9 mouse cellular contexts compared by ENCODE assay signal in genomic region chr2:65237116-65237515, GRCm38 (mm10). TPM values are rescaled to one million over a fixed set of nuclear protein-coding genes. Genes with fewer than 3 reads are reported as not detected.
A peak's percentile ranks its signal among the peaks of the same experiment; 100 is the strongest.
DNase-seq lines count a peak whose midpoint lies in the region; ATAC-seq lines count a peak whose summit lies in the region.
"Had no signal": no experiment of that assay in that cellular context is flagged by ENCODE, and none has a peak within 500 bp of the region (broad histone marks: within the 10 kb centered on the region; RNA-seq: fewer than 3 reads in every experiment).

No protein-coding gene starts in this region.

- H3K4me3 ChIP-seq in hindbrain, embryonic 15.5 days, result peak overlapping the region; percentile 86; the same call in 1 of the 2 replicates
- H3K4me3 ChIP-seq in hindbrain, embryonic 12.5 days, result no peak overlapping the region
- peak overlapping the region; percentile 78 for H3K4me3 ChIP-seq in heart, embryonic 15.5 days
- H3K4me3 ChIP-seq in midbrain, embryonic 13.5 days (replicated peaks), result 0 out of 2 replicates have a peak overlapping the region, but pooled peaks have one; percentile 75

- H3K27ac ChIP-seq in hindbrain, embryonic 15.5 days (replicated peaks), result no peak overlapping the region
- no peak overlapping the region for H3K27ac ChIP-seq in hindbrain, embryonic 12.5 days
- H3K27ac ChIP-seq in heart, embryonic 15.5 days, result 0 out of 2 replicates have a peak overlapping the region, but pooled peaks have one; percentile 96
- no peak overlapping the region for H3K27ac ChIP-seq in midbrain, embryonic 13.5 days

- H3K4me2 ChIP-seq in hindbrain, embryonic 15.5 days, result peak overlapping the region; percentile 99
- no peak overlapping the region for H3K4me2 ChIP-seq in hindbrain, embryonic 12.5 days (replicated peaks)
- H3K4me2 ChIP-seq in heart, embryonic 15.5 days, result peak overlapping the region; percentile 88
- H3K4me2 ChIP-seq in midbrain, embryonic 13.5 days (replicated peaks), result peak overlapping the region; percentile 98

- peak; percentile 70 for DNase-seq in adipocyte (ENCODE audit: low spot score)
- DNase-seq in B cell, adult 2 months, result no peak
- DNase-seq in left cerebral cortex, adult 11 months (ENCODE audit: low spot score), result no peak
- no peak for DNase-seq in urinary bladder, postnatal 36 days (ENCODE audit: low spot score in 2 of 2)
- DNase-seq: cerebellum, adult 11 months had no signal

- H3K27me3 ChIP-seq in hindbrain, embryonic 15.5 days, result peaks cover 13% of the 10 kb centered on the region; the same call in 1 of the 2 replicates
- H3K27me3 ChIP-seq in hindbrain, embryonic 12.5 days, result peaks cover 33% of the 10 kb centered on the region
- no peaks in the 10 kb centered on the region for H3K27me3 ChIP-seq in heart, embryonic 15.5 days
- peaks cover 22% of the 10 kb centered on the region for H3K27me3 ChIP-seq in midbrain, embryonic 13.5 days

- H3K9me3 ChIP-seq in hindbrain, embryonic 15.5 days, result no peaks in the 10 kb centered on the region
- H3K9me3 ChIP-seq in hindbrain, embryonic 12.5 days (replicated peaks), result no peaks in the 10 kb centered on the region
- no peaks in the 10 kb centered on the region for H3K9me3 ChIP-seq in heart, embryonic 15.5 days (replicated peaks)
- H3K9me3 ChIP-seq in midbrain, embryonic 13.5 days, result no peaks in the 10 kb centered on the region

- H3K4me1 ChIP-seq in hindbrain, embryonic 15.5 days (replicated peaks), result peaks cover 15% of the 10 kb centered on the region
- peaks cover 8% of the 10 kb centered on the region; the same call in 1 of the 2 replicates for H3K4me1 ChIP-seq in hindbrain, embryonic 12.5 days
- H3K4me1 ChIP-seq in heart, embryonic 15.5 days (replicated peaks), result peaks cover 4% of the 10 kb centered on the region; the same call in 1 of the 2 replicates
- H3K4me1 ChIP-seq in midbrain, embryonic 13.5 days (replicated peaks), result peaks cover 20% of the 10 kb centered on the region

- no peaks in the 10 kb centered on the region for H3K36me3 ChIP-seq in hindbrain, embryonic 15.5 days
- no peaks in the 10 kb centered on the region for H3K36me3 ChIP-seq in hindbrain, embryonic 12.5 days
- H3K36me3 ChIP-seq in heart, embryonic 15.5 days, result no peaks in the 10 kb centered on the region
- H3K36me3 ChIP-seq in midbrain, embryonic 13.5 days, result no peaks in the 10 kb centered on the region

- no peak for ATAC-seq in hindbrain, embryonic 15.5 days (ENCODE audit: low FRiP score, low read depth)
- no peak for ATAC-seq in hindbrain, embryonic 12.5 days (ENCODE audit: low FRiP score)
- ATAC-seq in heart, embryonic 15.5 days (replicated peaks; ENCODE audit: insufficient number of reproducible peaks, insufficient read depth, low FRiP score, low read depth), result no peak
- no peak for ATAC-seq in midbrain, embryonic 13.5 days

- 56% methylated on average over 8 of the region's 8 CpGs for WGBS in hindbrain, embryonic 15.5 days
- WGBS in hindbrain, embryonic 12.5 days, result 61% methylated on average over 8 of the region's 8 CpGs
- 56% methylated on average over 8 of the region's 8 CpGs for whole genome bisulfite sequencing in heart, embryonic 15.5 days
- WGBS in midbrain, embryonic 13.5 days, result 66% methylated on average over 8 of the region's 8 CpGs

- H3K9ac ChIP-seq in hindbrain, embryonic 15.5 days, result no peak overlapping the region
- H3K9ac ChIP-seq in hindbrain, embryonic 12.5 days, result no peak overlapping the region
- 0 out of 2 replicates have a peak overlapping the region, but pooled peaks have one; percentile 82 for H3K9ac ChIP-seq in heart, embryonic 15.5 days
- H3K9ac ChIP-seq in midbrain, embryonic 13.5 days (replicated peaks), result no peak overlapping the region

RNA-seq across cellular contexts. Expression of gene Cobll1, which starts 2.1 kb away (rescaled TPM):
- polyA plus RNA-seq in hindbrain, embryonic 15.5 days (2015; fragmentation: Nextera tagmentation; extraction: Ambion mirVana), result 2.7 and 2.9 TPM in 2 replicates
- 2.8 and 3.5 TPM in 2 replicates for polyA plus RNA-seq in hindbrain, embryonic 12.5 days (2016; fragmentation: Nextera tagmentation; extraction: Ambion mirVana)
- 9.9 and 10.7 TPM in 2 replicates for polyA plus RNA-seq in heart, embryonic 15.5 days (2015; fragmentation: Nextera tagmentation; extraction: Ambion mirVana)
- polyA plus RNA-seq in midbrain, embryonic 13.5 days (2015; fragmentation: Nextera tagmentation; extraction: Ambion mirVana), result 2.6 and 2.8 TPM in 2 replicates
